In genomic region chr8:120543416-120544055, GRCm38 (mm10) we compare ENCODE assay signal across 7 mouse cellular contexts. TPM values are rescaled to one million over a fixed set of nuclear protein-coding genes. Genes with fewer than 3 reads are reported as not detected.
DNase-seq lines count a peak whose midpoint lies in the region; ATAC-seq and TF ChIP-seq lines count a peak whose summit lies in the region.

No protein-coding gene starts in this region.

- H3K9me3 ChIP-seq in neural tube, embryonic 12.5 days = no peaks in the 10 kb centered on the region
- no peaks in the 10 kb centered on the region for H3K9me3 ChIP-seq in neural tube, embryonic 15.5 days (replicated peaks)
- no peaks in the 10 kb centered on the region for H3K9me3 ChIP-seq in kidney, embryonic 16.5 days (ENCODE audit: low read length)

- H3K9ac ChIP-seq in neural tube, embryonic 12.5 days = no peak overlapping the region
- no peak overlapping the region for H3K9ac ChIP-seq in neural tube, embryonic 15.5 days (replicated peaks)
- H3K9ac ChIP-seq in kidney, embryonic 16.5 days (replicated peaks; ENCODE audit: low read length) = no peak overlapping the region

- DNase-seq in gastrocnemius, postnatal 36 days = peak; percentile 53 to 69
- DNase-seq in spleen, postnatal 4 days (ENCODE audit: low spot score in 2 of 2) = no peak
- DNase-seq in layer of hippocampus, adult 9-11 months = no peak

- TF ChIP-seq POLR2A in myocyte (IDR thresholded peaks at IDR 0.05; ENCODE audit: insufficient read length, low read depth) = no peak

- no peak overlapping the region for H3K4me3 ChIP-seq in neural tube, embryonic 12.5 days
- H3K4me3 ChIP-seq in neural tube, embryonic 15.5 days (replicated peaks) = no peak overlapping the region
- H3K4me3 ChIP-seq in kidney, embryonic 16.5 days (ENCODE audit: low read length) = no peak overlapping the region
- H3K4me3 ChIP-seq in myocyte = no peak overlapping the region

- ATAC-seq in neural tube, embryonic 12.5 days (ENCODE audit: low FRiP score, low read depth) = no peak
- no peak for ATAC-seq in neural tube, embryonic 15.5 days (ENCODE audit: low FRiP score)
- ATAC-seq in kidney, embryonic 16.5 days (ENCODE audit: low FRiP score, low TSS enrichment) = no peak

- WGBS in neural tube, embryonic 12.5 days = 69% methylated on average over 8 of the region's 8 CpGs
- 50% methylated on average over 8 of the region's 8 CpGs for WGBS in neural tube, embryonic 15.5 days
- 69% methylated on average over 8 of the region's 8 CpGs for WGBS in kidney, embryonic 16.5 days

- H3K27ac ChIP-seq in neural tube, embryonic 12.5 days = 0 out of 2 replicates have a peak overlapping the region, but pooled peaks have one; percentile 26
- H3K27ac ChIP-seq in neural tube, embryonic 15.5 days (replicated peaks) = no peak overlapping the region
- peak overlapping the region; percentile 25; the same call in 1 of the 2 replicates for H3K27ac ChIP-seq in kidney, embryonic 16.5 days (ENCODE audit: low read length)

- intact Hi-C loops in gastrocnemius, postnatal 36 days (cut with DNase I) = no loop called here

- peaks cover 32% of the 10 kb centered on the region for H3K79me2 ChIP-seq in myocyte (ENCODE audit: control insufficient read depth, insufficient read depth)

- H3K36me3 ChIP-seq in neural tube, embryonic 12.5 days = no peaks in the 10 kb centered on the region
- H3K36me3 ChIP-seq in neural tube, embryonic 15.5 days = no peaks in the 10 kb centered on the region
- no peaks in the 10 kb centered on the region for H3K36me3 ChIP-seq in kidney, embryonic 16.5 days (ENCODE audit: insufficient read depth, low read length)
- H3K36me3 ChIP-seq in myocyte (ENCODE audit: control insufficient read depth, insufficient read depth) = no peaks in the 10 kb centered on the region

- H3ac ChIP-seq in myocyte (ENCODE audit: control insufficient read depth, insufficient read length) = no peak overlapping the region

- H3K27me3 ChIP-seq in neural tube, embryonic 12.5 days (replicated peaks) = no peaks in the 10 kb centered on the region
- no peaks in the 10 kb centered on the region for H3K27me3 ChIP-seq in neural tube, embryonic 15.5 days (replicated peaks)
- no peaks in the 10 kb centered on the region for H3K27me3 ChIP-seq in kidney, embryonic 16.5 days (ENCODE audit: insufficient read depth, low read length)
- no peaks in the 10 kb centered on the region for H3K27me3 ChIP-seq in myocyte (ENCODE audit: control insufficient read depth, insufficient read depth, insufficient read length)

- H3K4me2 ChIP-seq in neural tube, embryonic 12.5 days (replicated peaks) = peak overlapping the region; percentile 42
- H3K4me2 ChIP-seq in neural tube, embryonic 15.5 days = no peak overlapping the region
- H3K4me2 ChIP-seq in kidney, embryonic 16.5 days (replicated peaks; ENCODE audit: low read depth, low read length) = no peak overlapping the region
- H3K4me2 ChIP-seq in myocyte (ENCODE audit: low read depth) = peak overlapping the region; percentile 2

- peaks cover 95% of the 10 kb centered on the region for H3K4me1 ChIP-seq in neural tube, embryonic 12.5 days
- H3K4me1 ChIP-seq in neural tube, embryonic 15.5 days = peaks cover 77% of the 10 kb centered on the region
- peaks cover 85% of the 10 kb centered on the region for H3K4me1 ChIP-seq in kidney, embryonic 16.5 days (ENCODE audit: insufficient read depth, low read length)

TF ChIP-seq in myocyte, 11 proteins besides CTCF, POLR2A, EP300 and RAD21:
- TF ChIP-seq SRF (IDR thresholded peaks at IDR 0.05; ENCODE audit: control insufficient read depth, insufficient read length, low read depth) = no peak
- no peak for TF ChIP-seq TCF12 (IDR thresholded peaks at IDR 0.05; ENCODE audit: insufficient read depth, poor library complexity, severe bottlenecking)
- TF ChIP-seq CEBPB (IDR thresholded peaks at IDR 0.05; ENCODE audit: insufficient read depth, poor library complexity, severe bottlenecking) = no peak
- peak in 1 of 3 experiments; percentile 14 for TF ChIP-seq MYOD1 (IDR thresholded peaks at IDR 0.05; ENCODE audit: control insufficient read depth in 1 of 3, insufficient read length in 2 of 3, low read depth in 2 of 3)
TF ChIP-seq in myocyte: peak in this region for 1.

RNA-seq across cellular contexts. Expression of gene Gins2, which starts 45.6 kb away (rescaled TPM):
- polyA plus RNA-seq in neural tube, embryonic 12.5 days (2016; fragmentation: Nextera tagmentation; extraction: Ambion mirVana) = 53.4 and 54.7 TPM in 2 replicates
- polyA plus RNA-seq in neural tube, embryonic 15.5 days (2015; fragmentation: Nextera tagmentation; extraction: Ambion mirVana) = 15.9 and 38.9 TPM in 2 replicates
- total RNA-seq in gastrocnemius, postnatal 36 days (2021) = under 1 TPM; 0.66 to 0.94 TPM
- polyA plus RNA-seq in kidney, embryonic 16.5 days (2015; fragmentation: Nextera tagmentation; extraction: Ambion mirVana) = 114 and 117 TPM in 2 replicates
- 11.2 TPM for polyA plus RNA-seq in myocyte (2012; fragmentation: generic; extraction: Trizol)

Comparison
In these comparisons a context has a peak if more than half of its experiments do, and no peak if none do; other contexts are left out.
1. H3K4me2 ChIP-seq: peak in neural tube, embryonic 12.5 days (single experiment) and myocyte (single experiment); none in neural tube, embryonic 15.5 days (single experiment) and kidney, embryonic 16.5 days (single experiment).
2. DNase-seq: peak in gastrocnemius, postnatal 36 days (2 of 2); none in spleen, postnatal 4 days (0 of 2) and layer of hippocampus, adult 9-11 months (single experiment).